Mouse (Mus musculus): ENCODE data around the gene Ly6g6d. TPM values are rescaled to one million over a fixed set of nuclear protein-coding genes. Genes with fewer than 3 reads are reported as not detected.

Gene Ly6g6d
- polyA plus RNA-seq, 1 experiment from 2014 or later, result 1.5 TPM

GRCm38 (mm10) chr17:35026206-35026605, 51.7 kb downstream of the Ly6g6d start:
- peaks cover 15% of the 10 kb centered on the region for H3K4me1 ChIP-seq (ENCODE audit: control insufficient read depth, insufficient read depth, low read length)
- no peaks in the 10 kb centered on the region for H3K9me3 ChIP-seq (ENCODE audit: control insufficient read depth, low read length)
- ATAC-seq (ENCODE audit: low FRiP score), result no peak
- H3K9ac ChIP-seq (ENCODE audit: low read length), result no peak overlapping the region
- no peak overlapping the region for H3K27ac ChIP-seq (ENCODE audit: low read depth, low read length)
- no peaks in the 10 kb centered on the region for H3K27me3 ChIP-seq (ENCODE audit: control insufficient read depth, insufficient read depth, low read length)
- H3K4me3 ChIP-seq (ENCODE audit: low read depth, low read length), result no peak overlapping the region
- no peak for DNase-seq (ENCODE audit: low spot score, missing footprints)
- 88% methylated on average over 5 of the region's 5 CpGs for WGBS
- no peak overlapping the region for H3K4me2 ChIP-seq
- no peaks in the 10 kb centered on the region for H3K36me3 ChIP-seq (ENCODE audit: control insufficient read depth, insufficient read depth, low read length)

- DNase-seq (ENCODE audit: low spot score, missing footprints), result no peak
- Histone ChIP-seq H3K4me1 (ENCODE audit: control insufficient read depth, insufficient read depth, low read length) (peaks cover 15% of the 10 kb centered on the region), H3K9ac (ENCODE audit: low read length) (no peak overlapping the region), H3K27ac (ENCODE audit: low read depth, low read length) (no peak overlapping the region), H3K4me2 (no peak overlapping the region), H3K27me3 (ENCODE audit: control insufficient read depth, insufficient read depth, low read length) (no peaks in the 10 kb centered on the region), H3K36me3 (ENCODE audit: control insufficient read depth, insufficient read depth, low read length) (no peaks in the 10 kb centered on the region), H3K9me3 (ENCODE audit: control insufficient read depth, low read length) (no peaks in the 10 kb centered on the region), H3K4me3 (ENCODE audit: low read depth, low read length) (no peak overlapping the region)
- ATAC-seq (ENCODE audit: low FRiP score), result no peak
- 64% methylated on average over 6 of the region's 10 CpGs for WGBS
These were observed 53.0 kb downstream of the Ly6g6d start for GRCm38 (mm10) chr17:35024691-35025488.

- Histone ChIP-seq H3K4me1 (ENCODE audit: control insufficient read depth, insufficient read depth, low read length) (peaks cover 13% of the 10 kb centered on the region), H3K9ac (ENCODE audit: low read length) (no peak overlapping the region), H3K4me3 (ENCODE audit: low read depth, low read length) (no peak overlapping the region)
These were observed 53.6 kb downstream of the Ly6g6d start for GRCm38 (mm10) chr17:35024261-35024660.

GRCm38 (mm10) chr17:35023756-35024155, 54.1 kb downstream of the Ly6g6d start:
- peaks cover 13% of the 10 kb centered on the region for H3K4me1 ChIP-seq (ENCODE audit: control insufficient read depth, insufficient read depth, low read length)
- no peaks in the 10 kb centered on the region for H3K27me3 ChIP-seq (ENCODE audit: control insufficient read depth, insufficient read depth, low read length)
- ATAC-seq (ENCODE audit: low FRiP score) (no peak), DNase-seq (ENCODE audit: low spot score, missing footprints) (no peak)
- WGBS, result 76% methylated on average over 4 of the region's 4 CpGs
- H3K27ac ChIP-seq (ENCODE audit: low read depth, low read length), result no peak overlapping the region
- H3K36me3 ChIP-seq (ENCODE audit: control insufficient read depth, insufficient read depth, low read length), result no peaks in the 10 kb centered on the region
- H3K9ac ChIP-seq (ENCODE audit: low read length), result no peak overlapping the region
- no peak overlapping the region for H3K4me2 ChIP-seq
- H3K4me3 ChIP-seq (ENCODE audit: low read depth, low read length), result no peak overlapping the region
- H3K9me3 ChIP-seq (ENCODE audit: control insufficient read depth, low read length), result no peaks in the 10 kb centered on the region

More at GRCm38 (mm10) chr17:35024261-35024660, 53.6 kb downstream of the Ly6g6d start:
- DNase-seq (ENCODE audit: low spot score, missing footprints), result no peak
- Histone ChIP-seq H3K4me2 (no peak overlapping the region), H3K9me3 (ENCODE audit: control insufficient read depth, low read length) (no peaks in the 10 kb centered on the region), H3K27ac (ENCODE audit: low read depth, low read length) (no peak overlapping the region), H3K27me3 (ENCODE audit: control insufficient read depth, insufficient read depth, low read length) (no peaks in the 10 kb centered on the region), H3K36me3 (ENCODE audit: control insufficient read depth, insufficient read depth, low read length) (no peaks in the 10 kb centered on the region)
- ATAC-seq (ENCODE audit: low FRiP score), result no peak
- WGBS, result 85% methylated on average over 13 of the region's 13 CpGs

- no peak overlapping the region for H3K4me3 ChIP-seq (ENCODE audit: low read depth, low read length)
- no peak overlapping the region for H3K9ac ChIP-seq (ENCODE audit: low read length)
- no peaks in the 10 kb centered on the region for H3K27me3 ChIP-seq (ENCODE audit: control insufficient read depth, insufficient read depth, low read length)
- peaks cover 13% of the 10 kb centered on the region for H3K4me1 ChIP-seq (ENCODE audit: control insufficient read depth, insufficient read depth, low read length)
- no peaks in the 10 kb centered on the region for H3K9me3 ChIP-seq (ENCODE audit: control insufficient read depth, low read length)
- WGBS, result 83% methylated on average over 5 of the region's 5 CpGs
- H3K4me2 ChIP-seq, result no peak overlapping the region
- no peak for DNase-seq (ENCODE audit: low spot score, missing footprints)
- H3K27ac ChIP-seq (ENCODE audit: low read depth, low read length), result no peak overlapping the region
- ATAC-seq (ENCODE audit: low FRiP score), result no peak
- H3K36me3 ChIP-seq (ENCODE audit: control insufficient read depth, insufficient read depth, low read length), result no peaks in the 10 kb centered on the region
These were observed 54.6 kb downstream of the Ly6g6d start for GRCm38 (mm10) chr17:35023221-35023620.

- Histone ChIP-seq H3K27ac (ENCODE audit: low read depth, low read length) (no peak overlapping the region), H3K4me1 (ENCODE audit: control insufficient read depth, insufficient read depth, low read length) (peaks cover 12% of the 10 kb centered on the region)
- WGBS, result 95% methylated on average over 8 of the region's 8 CpGs
These were observed 55.3 kb downstream of the Ly6g6d start for GRCm38 (mm10) chr17:35022541-35023060.

GRCm38 (mm10) chr17:35021842-35022477, 55.9 kb downstream of the Ly6g6d start:
- no peaks in the 10 kb centered on the region for H3K9me3 ChIP-seq (ENCODE audit: control insufficient read depth, low read length)
- no peak for DNase-seq (ENCODE audit: low spot score, missing footprints)
- H3K27me3 ChIP-seq (ENCODE audit: control insufficient read depth, insufficient read depth, low read length), result no peaks in the 10 kb centered on the region
- H3K4me3 ChIP-seq (ENCODE audit: low read depth, low read length), result no peak overlapping the region
- H3K4me2 ChIP-seq, result no peak overlapping the region
- H3K27ac ChIP-seq (ENCODE audit: low read depth, low read length), result no peak overlapping the region; the same call in 1 of the 2 replicates
- WGBS, result 52% methylated on average over 6 of the region's 6 CpGs
- peaks cover 6% of the 10 kb centered on the region for H3K4me1 ChIP-seq (ENCODE audit: control insufficient read depth, insufficient read depth, low read length)
- H3K9ac ChIP-seq (ENCODE audit: low read length), result no peak overlapping the region
- no peaks in the 10 kb centered on the region for H3K36me3 ChIP-seq (ENCODE audit: control insufficient read depth, insufficient read depth, low read length)
- ATAC-seq (ENCODE audit: low FRiP score), result no peak; the same call in 1 of the 2 replicates

More at GRCm38 (mm10) chr17:35022541-35023060, 55.3 kb downstream of the Ly6g6d start:
- H3K27me3 ChIP-seq (ENCODE audit: control insufficient read depth, insufficient read depth, low read length), result no peaks in the 10 kb centered on the region
- ATAC-seq (ENCODE audit: low FRiP score) (no peak), DNase-seq (ENCODE audit: low spot score, missing footprints) (no peak)
- no peaks in the 10 kb centered on the region for H3K9me3 ChIP-seq (ENCODE audit: control insufficient read depth, low read length)
- no peak overlapping the region for H3K4me3 ChIP-seq (ENCODE audit: low read depth, low read length)
- no peak overlapping the region for H3K9ac ChIP-seq (ENCODE audit: low read length)
- H3K4me2 ChIP-seq, result no peak overlapping the region
- no peaks in the 10 kb centered on the region for H3K36me3 ChIP-seq (ENCODE audit: control insufficient read depth, insufficient read depth, low read length)
